Mouse (Mus musculus) midbrain, embryonic 11.5 days (tissue): Measurements from ENCODE around the gene Sft2d1. TPM values are rescaled to one million over a fixed set of nuclear protein-coding genes. Genes with fewer than 3 reads are reported as not detected.
A peak's percentile ranks its signal among the peaks of the same experiment; 100 is the strongest.

Experiments used
- ATAC-seq: fragments of 200-750 bp; cut with Nextera tagmentation; 2 replicates; pipeline ENCODE4 v1.8.0; 2017; ENCODE audit warnings: moderate TSS enrichment, moderate library complexity; ENCODE audit not compliant: low FRiP score
- DNase-seq: peaks from one replicate; pipeline ENCODE4 v3.0.0; 2015; ENCODE audit warnings: low spot score; ENCODE audit errors: missing footprints
- H3K27ac ChIP-seq: fragments of 300-500 bp; sonication (generic); 2 replicates; pipeline ENCODE4 v1.5.1; 2014; ENCODE audit warnings: low read depth, low read length
- H3K27me3 ChIP-seq: fragments of 300-500 bp; sonication (generic); 2 replicates; pipeline ENCODE4 v1.6.1; 2014; ENCODE audit warnings: mild to moderate bottlenecking, low read length, moderate library complexity, mixed read lengths; ENCODE audit not compliant: control insufficient read depth, insufficient read depth
- H3K36me3 ChIP-seq: fragments of 300-500 bp; sonication (generic); 2 replicates; pipeline ENCODE4 v1.6.1; 2014; ENCODE audit warnings: mild to moderate bottlenecking, low read length, moderate library complexity, mixed read lengths; ENCODE audit not compliant: control insufficient read depth, insufficient read depth
- H3K4me1 ChIP-seq: fragments of 300-500 bp; sonication (generic); 2 replicates; pipeline ENCODE4 v1.6.1; 2014; ENCODE audit warnings: low read length; ENCODE audit not compliant: control insufficient read depth, insufficient read depth
- H3K4me2 ChIP-seq: fragments of 300-500 bp; sonication (generic); 2 replicates; pipeline ENCODE4 v1.6.1; 2014; ENCODE audit warnings: mild to moderate bottlenecking, moderate library complexity
- H3K4me3 ChIP-seq: fragments of 300-500 bp; sonication (generic); 2 replicates; pipeline ENCODE4 v1.5.1; 2014; ENCODE audit warnings: low read depth, low read length
- H3K9ac ChIP-seq: fragments of 300-500 bp; sonication (generic); 2 replicates; pipeline ENCODE4 v1.6.1; 2014; ENCODE audit warnings: low read length
- H3K9me3 ChIP-seq: fragments of 300-500 bp; sonication (generic); 2 replicates; pipeline ENCODE4 v1.6.1; 2016; ENCODE audit warnings: low read length; ENCODE audit not compliant: control insufficient read depth
- WGBS: fragments of 180-500 bp; shearing (Covaris S2); extraction: QIAGEN DNeasy Blood & Tissue Kit; methylation state at CpG from one replicate; pipeline ENCODE4 v1.1.7; 2014; 5-methylcytosine and 5-hydroxymethylcytosine counted together
- polyA plus RNA-seq: library from polyadenylated mRNA; unstranded; fragments of >200 nt; fragmentation: Nextera tagmentation; extraction: Ambion mirVana; gene quantifications from 2 replicates; pipeline ENCODE4 v1.2.1, GENCODE M21; 2014

Gene Sft2d1
- polyA plus RNA-seq, 1 experiment from 2014 or later = 68.2 TPM

DNA sequence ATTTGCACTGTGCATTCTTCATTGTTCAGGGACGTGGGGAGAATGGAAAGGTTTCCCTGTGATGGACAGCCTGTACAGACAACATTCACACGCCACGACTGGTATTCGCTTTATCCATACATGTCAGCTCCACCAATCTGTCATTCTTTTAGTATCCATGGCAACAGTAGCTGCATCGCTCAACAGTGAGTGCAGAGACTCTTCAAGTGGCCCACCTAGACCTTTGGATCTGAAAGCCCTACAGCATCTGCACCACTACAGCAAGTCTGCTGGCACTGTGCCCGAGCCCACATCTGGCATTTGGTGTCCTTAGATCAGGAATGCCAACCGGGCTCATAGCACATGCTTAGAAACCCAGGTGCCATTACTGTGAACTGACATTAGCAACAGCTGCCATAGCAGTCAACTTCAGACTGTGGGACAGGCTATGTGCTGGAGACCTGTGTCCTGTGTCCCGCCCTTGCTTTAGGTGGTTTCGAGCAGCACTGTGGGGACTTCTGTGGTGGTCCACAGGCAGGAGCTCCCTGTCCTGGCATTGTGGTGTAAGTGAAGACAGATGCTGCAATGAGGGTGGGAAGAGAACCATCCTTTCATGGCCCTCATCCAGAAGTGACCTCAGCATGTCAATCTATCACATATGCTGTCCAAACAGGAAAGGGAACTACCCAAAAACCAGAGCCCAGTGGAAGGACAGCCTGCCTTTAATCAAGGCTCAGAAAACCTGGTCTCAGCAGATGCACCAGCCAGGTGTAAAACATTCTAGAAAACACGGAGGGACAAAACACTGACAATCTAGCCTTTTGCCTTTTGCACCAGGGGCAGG, 50.6 kb downstream of the Sft2d1 start:
- H3K4me3 ChIP-seq = no peak overlapping the region
- H3K36me3 ChIP-seq = no peaks in the 10 kb centered on the region
- H3K4me1 ChIP-seq = peaks cover 7% of the 10 kb centered on the region
- no peak overlapping the region for H3K27ac ChIP-seq
- H3K27me3 ChIP-seq = no peaks in the 10 kb centered on the region
- no peak overlapping the region for H3K9ac ChIP-seq
- 77% methylated on average over 10 of the region's 10 CpGs for WGBS
- H3K9me3 ChIP-seq = no peaks in the 10 kb centered on the region
- no peak overlapping the region for H3K4me2 ChIP-seq
- ATAC-seq = no peak
- DNase-seq = no peak

DNA sequence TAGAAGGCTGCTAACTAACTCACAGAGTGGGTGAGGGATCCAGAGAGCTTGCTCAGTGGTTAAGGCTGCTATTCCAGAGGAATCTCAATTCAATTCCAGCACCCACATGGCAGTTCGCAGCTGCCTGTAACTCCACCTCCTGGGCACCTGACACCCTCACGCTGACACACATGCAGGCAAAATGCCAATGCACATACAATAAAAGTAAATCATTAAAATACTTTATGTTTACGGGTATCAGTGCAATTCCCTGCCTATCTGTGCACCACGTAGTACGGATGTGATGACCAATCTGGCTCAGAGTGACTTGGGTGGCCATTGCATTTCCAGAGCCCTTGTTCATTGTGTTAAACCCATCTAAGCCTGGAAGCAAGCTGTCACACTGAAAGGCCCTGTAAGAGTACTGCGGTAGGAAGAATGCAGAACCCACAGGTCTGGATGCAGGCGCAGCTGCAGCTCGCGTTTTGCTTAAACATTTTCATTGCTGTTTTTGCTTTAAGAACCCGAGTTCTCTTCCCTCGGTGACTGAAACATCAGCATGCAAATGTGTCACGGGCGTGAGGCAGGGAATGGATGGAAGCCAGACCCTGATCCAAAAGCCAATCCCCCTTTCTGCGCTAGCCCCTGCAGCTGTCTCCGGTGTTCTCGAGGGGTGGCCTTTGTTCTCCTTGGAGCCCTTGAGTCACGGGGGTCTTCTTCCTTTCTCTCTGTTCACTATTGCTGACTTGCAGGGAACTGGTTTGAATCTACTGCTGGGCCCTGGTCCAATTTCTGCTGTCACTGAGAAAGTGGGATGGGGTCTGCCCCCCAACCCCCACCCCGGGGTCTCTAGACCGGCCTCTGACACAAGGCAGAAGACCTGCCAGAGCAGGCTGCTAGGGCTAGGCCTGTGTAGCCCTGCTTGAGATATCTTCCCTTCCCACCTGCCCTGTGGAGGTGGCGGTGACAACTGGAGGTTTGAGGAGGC, 56.9 kb downstream of the Sft2d1 start:
- ATAC-seq = peak; percentile 60
- H3K4me1 ChIP-seq = peaks cover 52% of the 10 kb centered on the region

DNA sequence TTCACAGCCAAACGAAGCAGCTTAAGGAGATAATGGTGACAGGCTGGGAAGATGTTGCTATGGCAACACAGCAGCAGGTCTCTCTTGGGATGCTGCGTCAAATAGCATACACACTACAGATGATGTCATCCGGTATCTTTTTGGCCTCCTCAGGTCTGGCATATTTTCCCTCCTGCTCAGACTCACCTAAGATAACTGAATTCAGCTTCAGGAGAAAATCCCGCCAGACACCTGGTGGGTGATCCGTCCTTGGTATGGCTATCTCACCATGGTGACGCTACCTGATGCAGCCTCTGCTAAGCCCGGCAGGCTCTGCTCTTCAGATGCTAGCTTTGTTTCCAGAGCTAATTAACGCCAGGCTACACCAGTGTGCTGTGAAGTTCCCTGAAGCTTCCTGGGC, 57.7 kb downstream of the Sft2d1 start:
- ATAC-seq (peak; percentile 66), DNase-seq (peak; percentile 93)
- Histone ChIP-seq H3K9ac (peak overlapping the region; percentile 64), H3K4me3 (no peak overlapping the region), H3K4me2 (peak overlapping the region; percentile 37), H3K4me1 (peaks cover 54% of the 10 kb centered on the region), H3K27ac (peak overlapping the region; percentile 96), H3K36me3 (no peaks in the 10 kb centered on the region), H3K9me3 (no peaks in the 10 kb centered on the region), H3K27me3 (no peaks in the 10 kb centered on the region)
- WGBS = 7% methylated on average over 8 of the region's 8 CpGs

More for the DNA sequence above, 56.9 kb downstream of the Sft2d1 start:
- Histone ChIP-seq H3K9ac (peak overlapping the region; percentile 64), H3K4me3 (no peak overlapping the region), H3K27me3 (no peaks in the 10 kb centered on the region), H3K4me2 (peak overlapping the region; percentile 37), H3K9me3 (no peaks in the 10 kb centered on the region), H3K27ac (peak overlapping the region; percentile 96), H3K36me3 (no peaks in the 10 kb centered on the region)
- DNase-seq = peak; percentile 94
- 15% methylated on average over 20 of the region's 20 CpGs for WGBS

DNA sequence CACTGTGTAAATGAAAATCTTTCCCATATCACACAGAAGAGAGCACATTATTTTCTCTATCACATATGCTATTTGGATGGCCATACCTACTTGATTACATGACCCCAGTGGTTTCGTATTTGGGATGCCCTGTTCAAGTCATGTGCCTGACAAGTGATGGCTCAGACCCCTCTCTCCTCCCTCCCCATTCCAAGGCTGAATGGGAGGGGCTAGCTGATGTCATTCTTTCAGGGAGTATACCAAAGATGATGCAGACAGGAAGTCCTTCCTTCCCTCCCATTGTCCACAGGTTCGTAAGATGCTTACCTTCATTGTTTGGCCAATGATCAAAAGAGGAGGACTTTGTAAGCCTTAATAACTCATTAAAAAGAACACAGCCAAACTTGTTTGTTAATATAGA, 58.3 kb downstream of the Sft2d1 start:
- DNase-seq (no peak), ATAC-seq (no peak)
- H3K36me3 ChIP-seq = no peaks in the 10 kb centered on the region
- no peak overlapping the region for H3K9ac ChIP-seq
- H3K4me2 ChIP-seq = no peak overlapping the region
- H3K4me1 ChIP-seq = peaks cover 54% of the 10 kb centered on the region
- peak overlapping the region; percentile 96 for H3K27ac ChIP-seq
- H3K27me3 ChIP-seq = no peaks in the 10 kb centered on the region
- no peak overlapping the region for H3K4me3 ChIP-seq
- no peaks in the 10 kb centered on the region for H3K9me3 ChIP-seq
- 54% methylated on average over 2 of the region's 2 CpGs for WGBS

DNA sequence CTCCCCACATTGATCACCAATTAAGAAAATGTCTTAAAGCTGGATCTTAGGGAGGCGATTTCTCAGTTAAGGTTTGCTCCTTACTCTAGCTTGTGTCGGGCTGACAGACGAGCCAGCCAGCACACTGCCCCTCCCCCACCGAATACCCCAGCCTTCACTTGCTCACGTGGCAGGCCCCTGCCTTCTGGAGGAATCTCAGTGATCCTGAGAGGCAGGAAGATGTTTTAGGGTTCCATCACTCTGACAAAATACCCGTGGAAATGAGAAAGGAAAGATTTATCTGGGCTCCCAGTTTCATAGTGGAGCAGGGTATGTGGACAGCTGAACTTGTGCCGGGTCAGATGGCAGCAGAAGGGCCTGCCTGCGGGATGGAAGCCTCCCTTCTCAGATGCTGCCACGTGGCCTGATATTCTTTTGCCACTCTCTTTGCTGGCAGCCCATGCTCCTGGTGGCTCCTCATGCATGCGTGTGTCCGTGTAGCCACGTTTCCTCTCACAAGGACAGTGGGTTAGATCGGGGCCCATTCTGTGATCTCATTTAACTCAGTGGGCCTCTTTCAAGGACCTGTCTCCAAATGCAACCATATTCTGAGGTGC, 59.8 kb downstream of the Sft2d1 start:
- H3K9me3 ChIP-seq = no peaks in the 10 kb centered on the region
- ATAC-seq = no peak
- H3K4me1 ChIP-seq = peaks cover 56% of the 10 kb centered on the region
- no peak overlapping the region for H3K4me2 ChIP-seq
- no peak overlapping the region for H3K4me3 ChIP-seq
- peak; percentile 95 for DNase-seq
- no peaks in the 10 kb centered on the region for H3K36me3 ChIP-seq
- H3K27me3 ChIP-seq = no peaks in the 10 kb centered on the region
- peak overlapping the region; percentile 94 for H3K27ac ChIP-seq
- 19% methylated on average over 13 of the region's 13 CpGs for WGBS
- H3K9ac ChIP-seq = peak overlapping the region; percentile 79

DNA sequence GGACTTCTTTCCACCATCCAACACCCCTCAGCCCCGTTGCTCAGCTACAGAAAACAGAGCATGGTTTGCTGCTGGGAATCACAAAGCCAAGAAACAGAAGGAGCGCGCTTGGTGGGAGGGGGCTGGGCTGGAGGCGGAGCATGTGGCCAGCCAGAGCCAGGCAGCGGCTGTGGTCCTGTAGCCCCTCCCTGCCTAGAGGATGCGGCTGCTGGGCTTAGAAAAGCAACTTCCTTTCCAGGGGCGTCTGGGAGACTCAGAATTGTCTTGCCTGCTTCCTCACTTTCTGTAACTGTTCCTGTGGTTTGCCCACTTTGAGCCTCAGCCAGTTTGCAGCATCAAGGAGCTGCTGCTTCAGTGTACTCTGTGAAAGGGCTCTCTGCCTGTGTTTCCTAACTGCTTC, 60.9 kb downstream of the Sft2d1 start:
- peak; percentile 98 for DNase-seq
- Histone ChIP-seq H3K27ac (peak overlapping the region; percentile 94), H3K36me3 (no peaks in the 10 kb centered on the region), H3K9me3 (no peaks in the 10 kb centered on the region), H3K4me3 (peak overlapping the region; percentile 30), H3K27me3 (no peaks in the 10 kb centered on the region), H3K4me1 (peaks cover 53% of the 10 kb centered on the region), H3K9ac (peak overlapping the region; percentile 79), H3K4me2 (peak overlapping the region; percentile 61)
- ATAC-seq = peak; percentile 82
- 0% methylated on average over 7 of the region's 7 CpGs for WGBS

DNA sequence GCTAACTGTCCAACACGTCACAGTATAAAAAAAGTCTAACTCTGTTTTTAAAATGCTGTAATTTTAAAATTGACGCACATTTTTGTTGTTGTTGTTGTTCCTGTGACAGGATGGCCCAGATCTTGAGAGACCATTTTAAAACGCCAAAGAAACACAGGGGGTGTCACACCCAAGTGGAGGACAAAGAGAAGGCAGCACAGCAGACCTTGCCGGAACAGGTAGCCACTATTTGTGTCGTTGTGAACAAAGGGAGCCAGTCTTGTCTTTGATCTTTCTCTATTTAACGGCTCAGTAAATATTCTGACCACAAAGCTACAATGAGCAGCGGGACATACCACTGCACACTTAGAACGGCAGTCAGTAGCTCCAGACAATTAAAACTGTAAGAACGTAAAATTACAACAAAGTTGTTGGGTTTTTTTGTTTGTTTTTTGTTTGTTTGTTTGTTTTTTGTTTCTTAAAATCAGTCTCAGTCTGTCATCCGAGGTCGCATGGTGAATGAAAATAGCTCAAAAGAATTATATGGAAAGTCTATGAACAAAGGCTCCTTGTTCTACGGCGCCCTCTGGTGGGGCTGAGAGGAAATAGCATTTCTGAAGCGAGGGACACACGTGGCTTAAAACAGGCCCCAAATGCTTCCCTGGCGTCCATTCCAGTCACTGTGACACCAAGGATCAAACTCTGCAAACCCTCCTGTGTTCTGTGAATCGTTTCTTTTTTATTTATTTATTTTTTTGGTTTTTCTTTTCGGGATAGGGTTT, 61.6 kb downstream of the Sft2d1 start:
- Histone ChIP-seq H3K9ac (peak overlapping the region; percentile 79), H3K9me3 (no peaks in the 10 kb centered on the region), H3K36me3 (no peaks in the 10 kb centered on the region), H3K27ac (peak overlapping the region; percentile 94), H3K27me3 (no peaks in the 10 kb centered on the region), H3K4me1 (peaks cover 47% of the 10 kb centered on the region), H3K4me3 (peak overlapping the region; percentile 30), H3K4me2 (peak overlapping the region; percentile 61)
- DNase-seq (peak; percentile 98), ATAC-seq (peak; percentile 30; the same call in 1 of the 2 replicates)
- WGBS = 2% methylated on average over 18 of the region's 18 CpGs
